Mouse (Mus musculus) regulatory T cell (primary cell): ENCODE measurements around the gene Mms22l.

ENCODE experiments used
- in situ Hi-C: fragments of 300-600 bp; cut with MboI, MseI; formaldehyde crosslinking; loops from one replicate; pipeline ENCODE4 v1.15.1; 2025; ENCODE audit warnings: high pct_unique_total_duplicates

Mms22l gene

DNA sequence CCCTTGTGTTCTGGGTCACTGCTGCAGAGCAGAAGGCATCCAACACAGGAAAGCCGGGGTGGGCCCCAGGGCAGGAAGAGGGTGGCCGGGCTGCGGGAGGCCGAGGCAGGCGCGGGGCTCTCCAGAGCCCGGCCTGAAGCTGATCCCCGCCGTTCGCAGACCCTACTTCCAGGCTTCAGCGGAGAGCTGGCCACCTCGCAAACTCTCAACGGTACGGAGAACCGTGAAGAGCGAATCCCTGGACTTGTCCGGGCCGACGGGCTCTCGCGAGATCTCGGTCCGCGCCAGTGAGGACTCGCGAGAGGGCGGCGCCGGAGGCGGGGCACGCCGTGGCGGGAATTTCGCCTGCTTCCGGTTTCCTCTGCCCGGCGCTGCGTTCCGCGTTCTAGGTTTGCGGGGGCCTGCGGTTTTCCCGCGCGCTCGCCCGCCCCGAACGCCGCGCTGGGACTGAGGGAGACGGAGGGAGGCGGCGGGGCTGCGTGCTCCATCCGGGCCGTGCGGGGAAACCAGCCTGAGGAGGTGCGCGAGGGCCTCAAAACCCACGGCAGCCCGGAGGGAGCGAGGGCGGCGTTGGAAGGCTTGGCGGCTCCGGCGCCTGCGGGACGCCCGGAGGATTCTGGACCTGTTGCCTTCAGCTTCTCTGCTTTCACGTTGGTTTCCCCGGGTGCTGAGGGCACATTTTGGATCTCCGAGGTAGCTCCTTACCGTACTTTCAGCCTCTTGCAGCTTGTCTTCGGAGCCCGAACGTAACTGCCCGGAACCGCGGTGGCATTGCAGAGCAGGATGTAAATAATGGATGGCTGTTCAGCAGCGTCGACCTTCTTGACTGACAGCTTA is at the start of gene Mms22l:
Mms22l (plus strand) TSS at position 336 of the 837 bp plus-strand sequence.
- in situ Hi-C loops = loop anchor here (25.0 kb wide), 1 partner anchor 391 kb away; the partner anchor contains the start of gene Ndufaf4

DNA sequence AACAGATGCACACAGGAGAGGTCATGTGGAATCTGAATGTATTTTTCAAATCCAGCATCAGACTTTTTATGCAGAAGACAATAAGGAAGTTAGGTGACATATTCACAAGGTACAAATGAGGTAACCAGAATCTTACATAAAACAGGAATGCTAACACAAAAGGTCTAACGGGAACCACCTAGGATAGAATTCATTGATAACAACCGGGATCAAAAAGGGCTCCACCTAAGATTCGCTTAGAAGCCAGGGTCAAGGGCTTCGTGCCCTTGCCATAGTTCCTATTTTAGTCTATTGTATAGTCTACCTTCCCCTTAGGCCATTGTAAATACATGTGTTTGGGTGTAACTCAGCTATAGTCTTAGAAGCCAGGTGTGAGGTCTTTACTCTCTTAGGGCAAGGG is 12.2 kb upstream of the Mms22l start:
- in situ Hi-C loops = loop anchor here (25.0 kb wide), 1 partner anchor 403 kb away; the partner anchor contains the start of gene Ndufaf4

DNA sequence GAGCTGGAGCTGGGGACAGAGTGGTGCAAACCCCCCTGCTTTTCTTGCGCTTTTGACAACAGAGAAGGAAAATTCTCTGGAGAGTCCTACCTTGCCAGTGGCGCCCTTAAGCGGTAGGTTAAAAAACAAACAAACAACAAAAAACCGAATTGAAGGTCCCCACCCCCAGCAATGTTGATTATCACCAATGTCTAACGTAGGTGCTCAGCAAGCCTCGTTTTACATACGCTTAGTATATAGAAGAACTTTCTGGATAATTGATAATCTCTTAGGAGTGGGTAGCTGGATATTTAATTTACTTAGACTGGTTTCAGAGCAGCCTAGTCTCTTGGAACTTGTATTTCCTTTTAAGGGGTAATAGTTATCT is 685 bp downstream of the Mms22l start:
- in situ Hi-C loops = loop anchor here (25.0 kb wide), 1 partner anchor 390 kb away; the partner anchor contains the start of gene Ndufaf4

DNA sequence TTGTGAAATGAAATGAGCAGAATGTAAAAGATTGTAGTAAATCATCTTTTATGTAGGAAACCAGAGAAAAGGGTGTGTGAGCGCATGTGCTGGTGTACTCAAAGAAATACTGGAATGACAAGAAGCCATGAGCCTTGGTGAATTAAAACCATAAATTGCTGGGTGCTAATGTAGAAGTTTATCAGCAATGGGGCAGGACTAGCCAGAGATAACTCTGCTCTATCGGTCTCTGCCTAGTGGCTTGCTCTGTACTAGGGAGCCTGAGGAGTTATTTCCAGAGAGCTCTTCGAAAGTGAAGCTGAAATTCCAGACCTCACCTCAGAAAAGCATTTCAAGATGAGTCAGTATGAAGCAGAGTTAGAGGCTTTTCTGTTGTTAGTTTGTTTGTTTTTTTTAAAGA is 12.9 kb downstream of the Mms22l start:
- in situ Hi-C loops = no loop called here

DNA sequence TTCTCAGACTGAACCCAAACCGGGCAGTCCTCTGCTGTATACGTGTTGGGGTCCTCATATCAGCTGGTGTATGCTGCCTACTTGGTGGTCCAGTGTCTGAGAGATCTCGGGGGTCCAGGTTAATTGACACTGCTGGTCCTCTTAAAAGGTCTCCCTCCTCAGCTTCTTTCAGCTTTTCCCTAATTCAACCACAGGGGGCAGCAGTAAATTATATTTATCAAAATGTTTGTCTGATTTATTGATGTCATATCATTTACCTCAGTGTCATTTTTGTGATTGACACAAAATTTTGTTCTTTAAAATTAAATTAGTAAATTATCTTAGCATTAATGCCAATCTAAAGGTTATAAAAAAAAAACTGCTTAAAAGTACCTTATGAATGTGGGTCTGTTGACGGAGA is 40.7 kb downstream of the Mms22l start:
- in situ Hi-C loops = no loop called here

DNA sequence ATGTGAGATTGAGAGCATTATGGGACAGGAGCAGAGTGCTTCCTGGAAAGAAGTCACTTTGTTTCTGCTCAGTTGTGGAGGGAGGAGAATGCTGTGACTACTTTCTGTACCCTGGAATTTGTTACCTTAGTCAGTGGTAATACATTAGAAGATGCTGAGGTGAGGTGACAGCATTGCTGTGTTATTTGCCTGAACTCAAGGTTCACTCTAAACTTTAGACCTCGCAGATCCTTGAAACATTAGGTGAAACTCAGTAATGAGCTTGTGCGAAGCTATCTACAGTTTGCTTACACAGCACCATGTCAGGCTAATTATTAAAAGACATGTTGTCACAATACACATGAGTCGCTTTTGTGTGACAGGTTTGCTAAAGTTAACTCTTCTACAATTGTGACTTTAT is 47.2 kb downstream of the Mms22l start:
- in situ Hi-C loops = no loop called here

DNA sequence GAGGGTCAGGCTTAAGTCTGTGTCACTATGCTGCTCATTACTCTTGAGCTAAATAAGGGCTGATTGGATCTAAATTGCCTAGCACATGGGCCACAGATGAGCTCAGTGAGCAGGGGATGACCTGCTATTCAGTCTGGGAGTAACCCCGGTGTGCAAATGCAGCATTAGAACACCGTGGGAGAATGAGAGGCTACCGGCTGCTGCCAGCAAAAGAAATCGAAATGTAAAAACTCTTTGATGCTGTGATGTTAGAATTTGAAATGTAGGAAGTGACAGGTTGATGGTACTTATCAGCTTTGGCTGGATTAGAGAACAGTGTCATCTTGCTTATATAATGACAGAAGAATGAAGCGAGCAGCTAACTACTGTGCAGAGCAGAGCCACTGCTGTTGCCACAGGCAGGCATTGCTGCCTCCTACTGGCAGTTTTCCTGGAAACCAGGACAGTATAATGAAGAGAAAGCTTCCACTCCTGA is 48.5 kb downstream of the Mms22l start:
- in situ Hi-C loops = no loop called here

DNA sequence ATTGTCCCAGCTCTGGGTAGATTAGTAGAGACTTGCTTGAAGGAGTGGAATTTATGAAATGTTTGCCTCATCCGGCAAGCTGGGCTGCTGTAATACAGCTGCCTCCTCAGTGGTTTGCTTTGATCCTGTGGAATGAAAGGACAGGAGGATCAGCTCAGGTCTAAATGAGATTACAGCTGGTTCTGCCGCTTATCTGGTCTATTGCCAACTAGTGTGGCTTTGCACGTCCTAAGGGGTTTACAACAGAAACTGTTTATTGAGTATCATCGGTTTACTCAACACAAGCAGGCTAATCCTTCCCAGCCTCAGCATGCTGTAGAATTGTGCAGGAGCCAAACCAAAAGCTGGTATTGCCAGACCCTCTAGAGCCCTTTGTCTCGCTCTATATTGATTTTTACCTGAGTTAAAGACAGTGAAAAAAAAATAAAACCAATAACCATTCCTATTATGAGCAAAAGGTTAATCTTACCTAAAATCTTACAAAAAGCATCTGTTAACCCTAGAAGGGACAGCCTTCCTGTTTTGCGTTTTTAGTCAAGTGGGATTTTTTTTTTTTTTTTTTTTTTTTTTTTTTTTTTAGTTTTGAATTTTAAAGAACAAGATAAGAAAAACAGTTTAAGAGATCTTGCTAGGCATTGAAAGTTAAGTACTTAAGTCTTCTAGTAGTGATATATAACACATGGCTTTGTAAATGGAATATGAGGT is 60.0 kb downstream of the Mms22l start:
- in situ Hi-C loops = no loop called here

DNA sequence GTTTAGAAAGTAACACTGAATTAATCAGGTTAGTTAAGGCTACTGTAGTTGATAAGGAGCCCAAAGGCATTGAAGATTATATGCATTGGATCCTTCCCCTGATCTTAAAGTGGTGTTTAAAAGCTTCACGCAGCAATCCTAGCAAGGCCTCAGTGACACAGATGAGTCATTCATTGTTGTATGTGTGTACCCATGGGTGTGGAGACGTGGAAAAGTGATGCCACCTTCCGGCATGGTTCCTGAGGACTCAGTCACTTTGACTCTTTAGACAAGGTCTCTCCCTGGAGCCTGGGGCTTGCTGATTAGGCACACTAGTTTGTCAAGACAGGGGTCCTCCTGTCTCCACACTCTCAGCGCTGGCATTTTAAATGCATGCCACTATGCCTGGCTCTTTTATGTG is 60.9 kb downstream of the Mms22l start:
- in situ Hi-C loops = no loop called here

DNA sequence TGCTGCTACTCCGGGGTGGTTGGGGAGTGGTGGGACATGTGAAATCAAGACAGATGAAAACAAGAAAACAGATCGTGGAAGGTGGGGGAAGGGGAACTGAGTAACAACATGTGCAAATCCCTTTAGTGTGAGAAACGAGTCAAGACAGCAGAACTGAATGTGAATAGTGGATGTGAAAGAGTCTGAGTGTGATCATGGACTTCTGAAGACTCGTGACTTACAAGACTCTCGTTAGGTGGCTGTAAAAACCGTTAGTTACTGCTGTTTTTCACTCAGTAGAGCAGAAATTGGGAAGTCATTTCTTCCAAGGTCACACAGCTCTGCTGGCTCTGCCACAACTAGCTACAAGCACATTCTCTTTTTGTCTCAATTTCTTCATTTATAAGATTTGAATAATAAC is 71.8 kb downstream of the Mms22l start:
- in situ Hi-C loops = no loop called here

DNA sequence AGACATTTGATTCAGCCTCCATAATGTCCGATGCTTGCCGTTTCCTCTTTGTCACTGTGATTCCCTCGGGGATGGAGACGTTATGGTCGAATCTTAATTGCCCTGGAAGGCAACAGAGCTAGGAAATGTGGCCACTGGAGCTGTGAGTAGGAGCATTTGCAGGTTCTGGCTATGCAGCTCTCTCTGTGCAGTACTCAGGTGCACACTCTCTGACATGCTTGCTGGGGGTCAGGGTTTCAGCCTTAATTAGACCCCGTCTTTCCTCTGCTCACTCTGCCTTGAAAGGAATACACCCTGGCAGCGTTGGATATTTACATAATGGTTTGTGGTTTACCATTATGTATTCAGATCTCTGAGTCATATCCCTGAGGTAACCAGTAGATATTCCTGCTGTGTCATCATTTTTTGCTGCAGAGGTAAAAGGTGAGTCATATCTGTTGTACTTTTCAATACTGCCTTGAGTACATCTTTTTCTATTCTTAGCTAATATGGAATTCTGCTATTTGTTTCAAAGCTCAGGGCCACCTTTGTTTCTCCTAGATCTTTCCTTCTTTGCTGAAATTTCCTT is 72.8 kb downstream of the Mms22l start:
- in situ Hi-C loops = no loop called here

DNA sequence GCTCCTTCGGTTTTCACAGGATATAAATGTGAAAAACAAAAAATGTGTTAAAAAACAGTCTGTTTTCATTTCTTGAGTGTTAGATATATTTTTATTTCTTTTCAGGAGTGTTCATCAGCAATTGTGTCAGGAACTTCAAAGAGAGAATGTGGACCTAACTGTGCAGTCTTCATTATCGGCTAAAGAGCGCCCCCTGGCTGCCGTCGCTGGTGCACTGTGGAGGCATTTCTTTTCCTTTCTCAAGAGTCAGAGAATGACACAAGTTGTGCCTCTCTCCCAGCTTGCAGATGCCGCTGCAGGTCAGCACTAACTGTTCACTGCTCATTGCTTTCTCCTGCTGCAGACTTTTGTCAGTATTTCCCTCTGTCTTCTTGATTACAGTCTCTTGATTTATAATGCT is 78.0 kb downstream of the Mms22l start:
- in situ Hi-C loops = no loop called here

DNA sequence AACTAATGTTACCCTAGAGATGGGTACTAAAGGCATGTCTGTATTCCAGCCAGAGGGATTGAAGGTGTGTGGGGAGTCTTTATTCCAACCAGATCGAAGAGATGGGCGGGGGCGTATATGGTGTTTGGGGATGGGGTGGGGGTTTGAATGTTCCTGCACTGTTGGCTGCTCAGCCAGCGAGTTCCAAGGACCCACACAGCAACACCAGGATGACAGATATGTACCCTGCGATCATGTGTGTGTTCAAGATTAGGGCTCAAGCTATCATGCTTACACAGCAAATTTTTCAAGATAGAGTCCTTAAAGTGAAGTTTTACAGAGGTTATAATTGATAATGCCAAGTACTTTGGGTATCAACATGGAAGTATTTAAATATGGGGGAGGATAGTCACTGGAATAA is 81.3 kb downstream of the Mms22l start:
- in situ Hi-C loops = loop anchor here (25.0 kb wide), 1 partner anchor 335 kb away; no protein-coding TSS in a partner anchor

DNA sequence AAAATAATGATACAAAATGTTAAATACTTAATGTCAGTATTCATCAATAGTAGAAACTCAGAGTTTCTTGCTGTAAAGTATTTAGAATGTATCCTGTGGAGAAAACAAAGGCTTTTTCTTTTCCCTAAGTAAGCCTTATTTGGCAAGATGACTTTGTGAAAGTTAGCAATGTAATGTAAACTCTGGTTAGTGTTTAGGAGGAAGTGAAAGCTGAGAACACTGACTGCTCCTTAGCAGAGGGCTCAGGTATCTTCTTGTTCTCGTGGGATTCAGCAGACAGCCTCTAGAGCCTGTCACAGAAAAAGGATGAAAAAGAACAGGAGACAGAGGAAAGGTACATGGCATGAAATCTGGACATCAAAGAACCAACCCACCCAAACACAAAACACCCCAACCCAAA is 86.0 kb downstream of the Mms22l start:
- in situ Hi-C loops = loop anchor here (25.0 kb wide), 1 partner anchor 330 kb away; no protein-coding TSS in a partner anchor

DNA sequence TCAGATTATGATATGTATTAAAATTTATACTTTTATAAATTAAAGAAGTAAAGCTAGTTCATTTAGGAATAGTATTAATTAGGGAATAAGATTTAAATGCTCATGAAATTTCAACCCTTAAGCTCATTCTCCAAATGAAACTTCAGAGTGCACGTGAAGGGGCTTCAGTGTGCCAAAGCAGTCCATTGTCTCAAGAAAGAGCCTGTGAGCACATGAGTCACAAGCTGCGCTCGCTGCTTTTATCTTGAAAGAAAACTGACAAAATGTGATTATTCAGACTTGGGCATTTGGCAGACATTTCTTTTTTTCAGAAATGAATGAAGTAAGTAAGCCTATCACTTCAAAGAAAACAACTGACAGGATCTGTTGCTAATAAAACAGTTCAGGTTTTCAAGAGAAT is 87.7 kb downstream of the Mms22l start:
- in situ Hi-C loops = loop anchor here (25.0 kb wide), 1 partner anchor 328 kb away; no protein-coding TSS in a partner anchor

DNA sequence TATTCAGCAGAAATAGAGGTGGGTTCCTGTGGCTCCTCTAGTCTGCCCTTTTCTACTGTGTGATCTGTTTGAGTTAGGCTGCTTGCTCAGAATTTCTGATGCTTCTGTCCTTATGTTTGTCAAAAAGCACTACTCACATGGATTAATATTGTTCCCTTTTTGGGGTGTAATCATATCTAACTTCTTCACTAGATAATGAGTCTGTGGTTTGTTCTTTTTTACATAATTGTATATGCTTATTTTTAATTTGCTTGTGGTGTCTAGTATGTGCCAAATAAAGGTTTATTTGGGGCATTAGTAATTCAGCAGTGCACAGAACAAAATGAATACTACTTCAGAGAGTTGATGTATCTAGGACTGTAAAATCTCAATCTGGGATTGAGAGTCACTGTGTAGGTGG is 98.6 kb downstream of the Mms22l start:
- in situ Hi-C loops = loop anchor here (25.0 kb wide), 1 partner anchor 317 kb away; no protein-coding TSS in a partner anchor

DNA sequence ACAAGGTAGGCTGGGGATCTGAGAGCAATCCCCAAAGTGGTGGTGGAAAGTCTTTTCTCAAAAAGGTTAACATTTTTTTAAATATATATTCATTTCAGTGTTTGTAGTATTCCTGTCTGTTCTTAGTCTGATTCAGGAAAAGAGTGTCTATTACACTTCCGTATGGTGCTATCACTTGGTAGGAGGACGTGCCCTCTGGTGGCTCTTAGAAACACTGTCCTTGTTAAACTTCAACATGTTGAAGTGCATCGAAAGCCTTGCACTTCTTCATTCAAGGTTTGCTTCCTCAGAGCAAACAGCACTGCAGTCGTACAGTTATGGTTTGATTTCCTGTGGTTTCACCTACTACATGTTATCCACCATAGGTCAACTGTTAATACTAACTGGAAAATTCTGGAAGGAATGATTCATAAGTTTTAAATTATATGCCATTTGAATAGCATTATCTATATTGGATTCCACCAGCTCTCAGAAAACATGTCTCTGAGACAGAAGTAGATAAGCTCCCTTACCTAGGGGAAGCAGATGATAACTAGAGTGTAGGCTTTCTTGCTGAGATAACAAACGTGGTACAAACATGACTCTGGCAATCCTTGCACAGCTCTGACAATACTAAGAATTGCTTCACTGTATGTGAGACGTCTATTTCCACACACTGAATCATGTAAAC is 100.8 kb downstream of the Mms22l start:
- in situ Hi-C loops = loop anchor here (25.0 kb wide), 1 partner anchor 315 kb away; no protein-coding TSS in a partner anchor

DNA sequence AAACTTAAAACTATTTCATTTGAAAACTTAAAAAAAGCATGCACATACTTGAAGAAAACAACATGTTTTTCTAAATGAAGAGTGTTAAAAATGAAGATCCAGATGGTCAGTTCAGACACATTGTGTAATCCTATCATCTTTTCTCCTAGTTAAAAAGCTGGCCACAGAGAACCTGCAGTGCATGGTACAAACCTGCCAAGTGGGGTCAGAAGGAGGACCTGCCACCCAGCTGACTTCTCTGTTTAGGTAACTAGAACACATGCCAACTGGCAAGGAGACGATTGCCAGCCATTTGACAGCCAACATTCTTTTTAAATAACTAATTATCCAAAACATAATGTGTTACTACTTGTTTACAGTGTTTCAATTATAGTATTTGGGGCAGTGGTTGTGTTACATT is 102.4 kb downstream of the Mms22l start:
- in situ Hi-C loops = loop anchor here (25.0 kb wide), 1 partner anchor 314 kb away; no protein-coding TSS in a partner anchor

DNA sequence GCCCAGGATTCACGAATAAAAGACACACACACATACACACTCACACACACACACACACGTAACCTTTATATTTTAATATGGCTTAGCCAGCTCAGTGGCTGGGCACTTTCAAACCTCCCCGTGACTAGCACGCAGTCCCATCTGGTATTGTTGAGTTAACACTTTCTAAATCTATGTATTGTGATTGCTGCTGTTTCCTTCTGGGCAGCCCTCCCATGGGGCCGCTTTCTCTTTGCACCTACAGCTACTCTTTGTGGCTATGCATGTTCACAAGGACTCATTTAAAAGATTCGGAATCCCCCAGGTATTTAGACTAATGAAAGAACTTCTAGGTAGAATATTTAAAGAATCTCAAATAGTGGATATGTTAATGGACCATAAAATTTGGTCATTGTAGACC is 105.5 kb downstream of the Mms22l start:
- in situ Hi-C loops = no loop called here

DNA sequence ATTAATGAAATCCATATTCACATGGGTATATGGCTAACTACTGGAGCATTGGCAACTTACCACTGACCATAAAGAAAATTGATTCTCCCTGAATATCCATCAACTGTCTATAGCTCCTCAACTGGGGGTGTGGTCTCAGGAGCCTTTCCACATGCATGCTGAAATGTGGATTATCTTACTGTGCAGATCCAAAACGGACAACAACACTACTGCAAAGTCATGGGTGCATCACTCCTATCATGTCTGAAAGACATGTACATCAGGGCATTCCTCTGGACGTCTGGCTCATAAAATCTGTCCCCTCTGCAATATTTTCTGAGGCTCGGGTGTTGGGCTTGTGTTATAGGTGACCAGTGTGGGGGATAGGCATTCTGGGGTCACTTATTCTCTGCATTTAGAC is 112.8 kb downstream of the Mms22l start:
- in situ Hi-C loops = no loop called here

DNA sequence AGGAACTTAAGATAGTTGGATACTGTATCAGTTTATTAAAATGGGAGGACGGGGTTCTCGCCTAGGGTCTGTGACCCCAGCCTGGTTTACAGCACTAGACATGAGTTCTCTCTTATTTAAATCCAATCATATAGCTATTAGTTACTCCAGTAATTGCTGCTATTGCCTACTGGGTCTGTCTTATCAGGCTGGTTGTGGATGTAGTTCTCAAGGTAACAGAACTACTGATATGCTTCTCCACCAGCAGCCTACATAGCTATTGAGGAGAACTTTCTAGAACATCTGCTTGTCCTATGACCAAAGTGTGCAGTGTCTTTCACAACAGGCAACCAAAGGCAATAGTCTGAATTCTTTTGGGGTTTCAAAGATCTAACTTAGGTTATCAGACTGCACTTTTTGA is 113.3 kb downstream of the Mms22l start:
- in situ Hi-C loops = no loop called here
